Mouse (Mus musculus) erythroblast, embryonic 14.5 days (primary cell): ENCODE measurements around the gene Dgkb. TPM values are rescaled to one million over a fixed set of nuclear protein-coding genes. Genes with fewer than 3 reads are reported as not detected.

ENCODE experiments used
- H3K27me3 ChIP-seq: 2 replicates; pipeline ENCODE4 v1.6.1; 2012; ENCODE audit warnings: inconsistent platforms; ENCODE audit not compliant: control insufficient read depth
- H3K36me3 ChIP-seq: 2 replicates; pipeline ENCODE4 v1.6.1; 2012; ENCODE audit warnings: mild to moderate bottlenecking, inconsistent platforms; ENCODE audit not compliant: control insufficient read depth
- H3K4me1 ChIP-seq: 2 replicates; pipeline ENCODE4 v1.6.1; 2012; ENCODE audit warnings: inconsistent platforms; ENCODE audit not compliant: control insufficient read depth
- H3K4me3 ChIP-seq: replicated peaks from 2 replicates; pipeline ENCODE3; 2012; ENCODE audit warnings: moderate library complexity, mild to moderate bottlenecking, inconsistent platforms
- H3K9me3 ChIP-seq: 2 replicates; pipeline ENCODE4 v1.6.1; 2012; ENCODE audit warnings: low read length, inconsistent platforms, mixed read lengths; ENCODE audit not compliant: control insufficient read depth
- GATA1 ChIP-seq: IDR thresholded peaks from 2 replicates; pipeline ENCODE4 v1.6.1; 2012; ENCODE audit warnings: low read length, inconsistent platforms, mixed read lengths
- TAL1 ChIP-seq: IDR thresholded peaks from 3 replicates; pipeline ENCODE4 v1.6.1; 2012; ENCODE audit warnings: low read length, inconsistent platforms, mixed read lengths
- polyA plus RNA-seq: library from polyadenylated mRNA; stranded (reverse); fragments of >175 nt; gene quantifications from 2 replicates; pipeline ENCODE4 v1.2.3, GENCODE M21; 2012

The Dgkb gene
- polyA plus RNA-seq, 1 experiment = not detected

- no peaks in the 10 kb centered on the region for H3K27me3 ChIP-seq
- H3K4me3 ChIP-seq = no peak overlapping the region
- no peaks in the 10 kb centered on the region for H3K9me3 ChIP-seq
- H3K36me3 ChIP-seq = no peaks in the 10 kb centered on the region
- H3K4me1 ChIP-seq = no peaks in the 10 kb centered on the region
- TF ChIP-seq TAL1 (no peak), GATA1 (no peak)
Observed at GRCm38 (mm10) chr12:38589951-38590350, 772.4 kb downstream of the Dgkb start.

DNA sequence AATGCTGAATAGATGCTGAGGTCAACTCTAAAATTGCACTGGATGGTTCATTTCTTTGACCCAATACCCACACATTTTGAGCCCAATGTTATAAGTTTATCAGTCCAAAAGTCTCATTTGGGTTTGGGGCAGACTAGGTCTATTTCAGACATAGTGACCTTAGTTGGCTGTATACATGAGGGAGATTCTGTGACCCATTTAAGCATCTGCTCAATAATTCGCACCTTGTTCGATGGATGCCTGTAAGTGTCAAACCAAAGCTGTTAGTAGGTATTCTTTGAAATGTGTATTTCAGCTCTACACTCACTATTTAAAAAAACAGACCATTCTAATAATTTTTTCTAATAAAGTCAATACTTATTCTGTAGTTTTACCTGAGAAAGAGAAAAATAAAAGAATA lies 776.1 kb downstream of the Dgkb start:
- Histone ChIP-seq H3K36me3 (no peaks in the 10 kb centered on the region), H3K4me1 (no peaks in the 10 kb centered on the region)
- TF ChIP-seq GATA1 = no peak
- TF ChIP-seq TAL1 = no peak

DNA sequence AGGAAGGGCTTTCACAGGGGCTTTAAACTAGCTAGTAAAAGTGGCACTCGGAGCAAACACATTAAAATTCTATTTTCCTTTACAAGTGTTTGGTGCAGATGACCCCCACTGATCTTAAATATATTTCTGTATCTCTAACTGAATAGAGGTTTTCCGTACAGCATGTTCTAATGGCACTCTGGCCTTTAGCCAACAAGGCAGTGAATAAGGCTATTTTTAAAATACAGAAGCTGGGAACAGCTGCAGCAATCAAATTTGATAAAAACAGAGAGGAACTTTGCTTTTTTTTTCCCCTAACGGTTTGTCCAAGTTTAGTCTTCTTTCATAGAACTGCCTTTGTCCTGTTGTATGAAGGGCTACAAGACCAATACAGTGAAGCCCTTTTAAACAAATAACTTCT lies 776.5 kb downstream of the Dgkb start:
- Histone ChIP-seq H3K36me3 (no peaks in the 10 kb centered on the region), H3K4me1 (no peaks in the 10 kb centered on the region), H3K4me3 (no peak overlapping the region), H3K27me3 (no peaks in the 10 kb centered on the region), H3K9me3 (no peaks in the 10 kb centered on the region)
- TF ChIP-seq GATA1 (no peak), TAL1 (no peak)

More for the DNA sequence above, 776.1 kb downstream of the Dgkb start:
- Histone ChIP-seq H3K9me3 (no peaks in the 10 kb centered on the region), H3K4me3 (no peak overlapping the region), H3K27me3 (no peaks in the 10 kb centered on the region)

DNA sequence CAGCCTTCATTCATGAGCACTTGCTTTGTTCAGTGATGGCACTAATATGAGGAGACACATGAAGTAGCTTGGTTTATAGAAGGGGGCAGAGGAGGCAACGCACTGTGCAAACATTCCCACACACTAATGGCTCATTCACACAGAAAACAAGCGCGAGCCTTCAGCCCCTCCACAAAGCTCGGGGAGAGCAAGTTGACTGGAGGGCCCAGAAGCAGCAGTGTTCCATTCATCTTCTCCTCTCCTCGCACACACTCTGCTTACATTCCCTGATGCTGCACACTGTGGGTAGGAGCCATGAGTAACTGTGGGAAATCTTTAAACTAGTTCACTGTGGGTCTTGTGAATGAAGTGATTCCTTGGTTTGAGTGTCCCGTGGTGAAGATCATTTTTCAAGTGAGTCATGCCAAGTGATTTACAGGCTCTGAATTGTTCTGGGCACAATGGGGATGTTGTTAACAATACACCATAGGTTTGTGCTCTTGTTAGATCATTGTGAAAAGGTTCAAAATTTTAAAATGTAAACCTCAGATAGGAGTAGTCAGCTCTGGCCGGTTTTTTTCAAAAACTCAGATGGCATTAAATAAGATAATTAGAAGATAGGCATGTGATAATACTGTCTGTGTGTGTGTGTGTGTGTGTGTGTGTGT lies 779.0 kb downstream of the Dgkb start:
- no peaks in the 10 kb centered on the region for H3K9me3 ChIP-seq
- no peak for TF ChIP-seq TAL1
- no peak for TF ChIP-seq GATA1
- no peaks in the 10 kb centered on the region for H3K27me3 ChIP-seq
- no peak overlapping the region for H3K4me3 ChIP-seq
- H3K36me3 ChIP-seq = no peaks in the 10 kb centered on the region
- no peaks in the 10 kb centered on the region for H3K4me1 ChIP-seq

- Histone ChIP-seq H3K4me3 (no peak overlapping the region), H3K36me3 (no peaks in the 10 kb centered on the region), H3K4me1 (no peaks in the 10 kb centered on the region), H3K27me3 (no peaks in the 10 kb centered on the region), H3K9me3 (no peaks in the 10 kb centered on the region)
- TF ChIP-seq GATA1 (no peak), TAL1 (no peak)
Observed at GRCm38 (mm10) chr12:38598096-38598495, 780.6 kb downstream of the Dgkb start.

- no peak for TF ChIP-seq GATA1
- TF ChIP-seq TAL1 = no peak
- Histone ChIP-seq H3K27me3 (no peaks in the 10 kb centered on the region), H3K9me3 (no peaks in the 10 kb centered on the region)
Observed at GRCm38 (mm10) chr12:38600165-38600845, 782.8 kb downstream of the Dgkb start.

DNA sequence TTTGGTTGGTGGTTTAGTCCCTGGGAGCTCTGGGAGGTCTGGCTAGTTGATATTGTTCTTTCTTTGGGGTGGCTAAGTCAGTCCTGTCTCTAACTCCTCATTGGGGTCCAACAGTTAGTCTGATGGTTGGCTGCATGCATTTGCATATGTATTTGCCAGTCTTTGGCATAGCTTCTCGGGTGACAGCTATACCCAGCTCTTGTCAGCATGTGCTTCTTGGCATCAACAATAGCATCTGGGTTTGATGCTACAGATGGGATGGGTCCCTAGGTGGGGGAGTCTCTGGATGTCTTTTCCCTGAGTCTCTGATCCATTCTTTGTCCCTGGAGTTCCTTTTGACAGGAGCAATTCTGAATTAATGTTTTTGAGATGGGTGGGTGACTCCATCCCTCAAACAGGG lies 790.6 kb downstream of the Dgkb start:
- Histone ChIP-seq H3K27me3 (no peaks in the 10 kb centered on the region), H3K4me3 (no peak overlapping the region), H3K36me3 (no peaks in the 10 kb centered on the region), H3K9me3 (0 out of 2 replicates have a peak, but pooled peaks cover 2% of the 10 kb centered on the region), H3K4me1 (no peaks in the 10 kb centered on the region)
- no peak for TF ChIP-seq TAL1
- no peak for TF ChIP-seq GATA1

More at GRCm38 (mm10) chr12:38600165-38600845, 782.8 kb downstream of the Dgkb start:
- Histone ChIP-seq H3K4me3 (no peak overlapping the region), H3K4me1 (no peaks in the 10 kb centered on the region), H3K36me3 (no peaks in the 10 kb centered on the region)

GRCm38 (mm10) chr12:38668265-38668664 lies 850.7 kb downstream of the Dgkb start:
- no peaks in the 10 kb centered on the region for H3K36me3 ChIP-seq
- no peaks in the 10 kb centered on the region for H3K27me3 ChIP-seq
- H3K4me3 ChIP-seq = no peak overlapping the region
- H3K4me1 ChIP-seq = no peaks in the 10 kb centered on the region
- H3K9me3 ChIP-seq = no peaks in the 10 kb centered on the region
- no peak for TF ChIP-seq TAL1
- no peak for TF ChIP-seq GATA1
